Mouse (Mus musculus) retina, postnatal 1 day (tissue): Measurements from ENCODE around the gene Krt2.

Source experiments
- DNase-seq: peaks from one replicate; pipeline ENCODE4 v3.0.0-alpha.2; 2012

The Krt2 gene

GRCm38 (mm10) chr15:101772080-101772710 lies 45.8 kb downstream of the Krt2 start:
- DNase-seq: peak; percentile 54

DNA sequence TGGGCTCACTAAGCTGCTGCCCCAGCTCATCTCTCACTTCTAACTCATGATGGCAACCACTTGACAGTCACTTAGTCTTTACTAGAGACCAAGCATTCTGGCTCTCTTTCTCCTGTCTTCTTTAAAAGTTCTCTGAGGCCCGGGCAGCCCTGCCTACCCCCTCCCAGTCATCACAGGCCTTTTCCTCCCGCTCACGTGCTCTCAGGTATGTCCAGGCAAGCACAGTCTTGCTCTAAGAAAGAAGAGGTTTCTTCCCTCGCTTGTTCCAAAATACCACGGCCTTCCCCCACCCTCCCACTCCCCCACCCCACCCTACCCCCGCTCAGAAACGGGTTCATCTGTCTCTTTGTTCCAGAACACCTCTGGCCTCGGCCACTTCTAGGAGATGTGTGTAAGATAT lies 47.7 kb downstream of the Krt2 start:
- DNase-seq: no peak
